Mouse (Mus musculus): ENCODE results near the gene Camkmt.

- TF ChIP-seq CTCF (IDR thresholded peaks at IDR 0.05; ENCODE audit: extremely low read depth, insufficient read depth, insufficient read length, insufficient replicate concordance) (no peak), POLR2A (IDR thresholded peaks at IDR 0.05; ENCODE audit: low read depth, low read length) (no peak)
Observed at GRCm38 (mm10) chr17:85088401-85088800, 2.0 kb upstream of the Camkmt start.
